Mouse (Mus musculus) kidney, postnatal 0 days (tissue): ENCODE data around the gene Tlr5. TPM values are rescaled to one million over a fixed set of nuclear protein-coding genes. Genes with fewer than 3 reads are reported as not detected.

ENCODE experiments used
- ATAC-seq: fragments of 200-750 bp; cut with Nextera tagmentation; replicated peaks from 2 replicates; pipeline ENCODE4 v1.8.0; 2017; ENCODE audit warnings: low read depth, moderate number of reproducible peaks, moderate TSS enrichment, moderate library complexity; ENCODE audit not compliant: low FRiP score
- DNase-seq: peaks from one replicate; pipeline ENCODE4 v3.0.0-alpha.2; 2016; ENCODE audit warnings: low spot score
- H3K27ac ChIP-seq: fragments of 300-500 bp; sonication (generic); 2 replicates; pipeline ENCODE4 v1.5.1; 2014; ENCODE audit warnings: mild to moderate bottlenecking
- H3K27me3 ChIP-seq: fragments of 300-500 bp; sonication (generic); 2 replicates; pipeline ENCODE4 v1.6.1; 2014; ENCODE audit warnings: low read length, mixed read lengths; ENCODE audit not compliant: insufficient read depth
- H3K36me3 ChIP-seq: fragments of 300-500 bp; sonication (generic); 2 replicates; pipeline ENCODE4 v1.6.1; 2014; ENCODE audit warnings: low read length, mixed read lengths; ENCODE audit not compliant: insufficient read depth
- H3K4me1 ChIP-seq: fragments of 300-500 bp; sonication (generic); replicated peaks from 2 replicates; pipeline ENCODE4 v1.6.1; 2014; ENCODE audit warnings: antibody characterized with exemption, low read length, mixed read lengths; ENCODE audit not compliant: insufficient read depth
- H3K4me2 ChIP-seq: fragments of 300-500 bp; sonication (generic); 2 replicates; pipeline ENCODE4 v1.6.1; 2014; ENCODE audit warnings: mild to moderate bottlenecking, low read length, moderate library complexity, mixed read lengths
- H3K4me3 ChIP-seq: fragments of 300-500 bp; sonication (generic); replicated peaks from 2 replicates; pipeline ENCODE4 v1.5.1; 2014; ENCODE audit warnings: low read depth, low read length
- H3K9ac ChIP-seq: fragments of 300-500 bp; sonication (generic); 2 replicates; pipeline ENCODE4 v1.6.1; 2014; ENCODE audit warnings: low read depth, low read length
- H3K9me3 ChIP-seq: fragments of 300-500 bp; sonication (generic); replicated peaks from 2 replicates; pipeline ENCODE4 v1.6.1; 2016; ENCODE audit warnings: low read length, inconsistent platforms, mixed read lengths
- CTCF ChIP-seq: IDR thresholded peaks from 2 replicates; pipeline ENCODE4 v1.5.1; 2016; ENCODE audit warnings: antibody characterized with exemption, low read depth, mild to moderate bottlenecking, moderate library complexity
- WGBS: fragments of 180-500 bp; shearing (Covaris S2); extraction: QIAGEN DNeasy Blood & Tissue Kit; methylation state at CpG from one replicate; pipeline ENCODE4 v1.1.7; 2014; 5-methylcytosine and 5-hydroxymethylcytosine counted together
- polyA plus RNA-seq: library from polyadenylated mRNA; unstranded; fragments of >200 nt; fragmentation: Nextera tagmentation; extraction: Ambion mirVana; gene quantifications from 2 replicates; pipeline ENCODE4 v1.2.1, GENCODE M21; 2015

The Tlr5 gene
- polyA plus RNA-seq, result 0.74 and 1.2 TPM in 2 replicates

GRCm38 (mm10) chr1:182954287-182955046, at the start of gene Tlr5:
Tlr5 (plus strand) TSS chr1:182954788.
- peak within 1 kb of the TSS; percentile 78 for H3K4me2 ChIP-seq
- no peaks in the 10 kb centered on the region for H3K9me3 ChIP-seq
- H3K4me3 ChIP-seq, result peak within 1 kb of the TSS; percentile 38
- H3K9ac ChIP-seq, result peak within 1 kb of the TSS; percentile 52
- H3K27ac ChIP-seq, result peak within 1 kb of the TSS; percentile 15; the same call in 1 of the 2 replicates
- H3K4me1 ChIP-seq, result peaks cover 26% of the 10 kb centered on the region
- peak; percentile 48; the same call in 1 of the 2 replicates for ATAC-seq
- WGBS, result 15% methylated on average over 21 of the region's 21 CpGs
- no peaks in the 10 kb centered on the region for H3K36me3 ChIP-seq
- DNase-seq, result peak; percentile 79
- H3K27me3 ChIP-seq, result no peaks in the 10 kb centered on the region
- TF ChIP-seq CTCF, result 0 out of 2 replicates have a peak, but pooled peaks have one; percentile 8

DNA sequence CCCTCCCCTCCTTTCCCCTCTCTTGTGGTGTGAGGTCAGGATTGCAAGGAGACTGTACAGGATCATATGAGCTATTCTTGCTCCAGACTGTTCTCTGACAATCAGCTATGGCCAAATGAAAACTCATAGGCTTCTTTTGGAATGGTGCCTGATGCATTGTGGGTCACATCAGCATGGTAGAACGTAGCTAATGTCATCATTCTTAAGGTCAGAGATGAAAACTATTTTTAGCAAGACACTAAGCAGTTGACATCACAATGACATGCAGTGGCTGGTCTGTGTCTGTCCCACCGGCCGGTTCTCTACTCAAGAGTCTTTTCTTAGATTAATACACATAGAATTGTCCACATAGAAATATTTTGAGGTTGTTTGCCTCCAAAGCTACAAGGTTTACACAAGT, 48.9 kb upstream of the Tlr5 start:
- no peaks in the 10 kb centered on the region for H3K9me3 ChIP-seq
- H3K27ac ChIP-seq, result no peak overlapping the region
- no peaks in the 10 kb centered on the region for H3K36me3 ChIP-seq
- no peaks in the 10 kb centered on the region for H3K27me3 ChIP-seq
- no peak overlapping the region for H3K9ac ChIP-seq
- H3K4me1 ChIP-seq, result peaks cover 11% of the 10 kb centered on the region; the same call in 1 of the 2 replicates
- H3K4me2 ChIP-seq, result no peak overlapping the region
- H3K4me3 ChIP-seq, result no peak overlapping the region
- DNase-seq (peak; percentile 38), ATAC-seq (no peak)
- no peak for TF ChIP-seq CTCF
- 72% methylated on average over 3 of the region's 3 CpGs for WGBS

DNA sequence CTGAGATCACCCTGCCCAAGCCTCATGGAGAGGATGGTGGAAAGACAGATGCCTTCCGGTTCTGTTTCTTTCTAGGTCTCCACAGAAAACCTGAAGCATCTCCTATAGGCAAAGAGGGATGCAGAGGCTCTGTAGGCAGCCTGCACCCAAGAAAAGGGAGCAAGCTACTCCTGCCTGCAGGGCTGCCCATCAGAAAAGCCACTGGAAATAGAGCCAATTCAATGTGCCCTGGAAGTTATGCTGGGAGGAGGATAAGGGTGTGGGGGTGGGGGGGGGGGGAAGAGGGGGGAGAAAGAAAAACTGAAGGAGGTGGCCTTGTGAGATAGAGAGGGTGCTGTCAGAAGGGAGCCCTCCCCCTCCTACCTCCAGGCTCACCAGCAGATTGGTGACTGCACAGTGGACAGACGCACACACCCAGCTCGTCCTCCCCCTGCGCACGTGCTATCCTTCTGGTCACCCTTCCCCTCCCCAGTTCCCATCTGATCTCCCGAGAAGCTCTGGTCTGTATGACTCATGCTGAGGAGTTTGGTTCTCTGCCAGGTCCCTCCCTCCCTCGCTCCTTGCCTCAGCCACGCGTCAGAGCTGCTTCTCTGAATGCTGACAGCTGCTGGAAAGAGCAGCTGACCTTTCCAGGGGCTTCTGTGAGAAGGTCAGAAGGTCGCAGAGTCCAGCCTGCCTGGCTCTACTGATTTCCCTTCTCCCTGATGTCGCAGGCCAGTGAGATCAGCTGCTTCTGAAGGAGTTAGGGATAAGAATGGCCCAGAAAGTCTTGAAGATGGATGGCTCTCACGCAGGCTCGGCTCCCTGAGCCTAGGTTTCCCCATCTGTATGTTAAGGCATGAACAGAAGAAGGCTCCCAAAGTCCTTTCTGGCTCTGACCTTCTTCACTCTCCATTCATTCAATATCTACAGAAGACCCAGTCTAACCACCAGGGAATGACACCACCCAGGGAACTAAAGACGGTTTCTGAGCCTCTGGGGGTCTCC, 46.2 kb upstream of the Tlr5 start:
- Histone ChIP-seq H3K36me3 (no peaks in the 10 kb centered on the region), H3K27me3 (no peaks in the 10 kb centered on the region), H3K4me2 (no peak overlapping the region), H3K27ac (peak overlapping the region; percentile 72), H3K4me1 (peaks cover 11% of the 10 kb centered on the region; the same call in 1 of the 2 replicates), H3K9ac (no peak overlapping the region), H3K9me3 (no peaks in the 10 kb centered on the region), H3K4me3 (no peak overlapping the region)
- ATAC-seq, result peak; percentile 93
- DNase-seq, result peak; percentile 97
- WGBS, result 11% methylated on average over 14 of the region's 14 CpGs
- TF ChIP-seq CTCF, result no peak

- Histone ChIP-seq H3K9me3 (no peaks in the 10 kb centered on the region), H3K4me1 (peaks cover 11% of the 10 kb centered on the region; the same call in 1 of the 2 replicates), H3K27ac (peak overlapping the region; percentile 72), H3K4me2 (no peak overlapping the region), H3K27me3 (no peaks in the 10 kb centered on the region), H3K9ac (no peak overlapping the region), H3K4me3 (no peak overlapping the region), H3K36me3 (no peaks in the 10 kb centered on the region)
- DNase-seq, result no peak
- no peak for TF ChIP-seq CTCF
- WGBS, result 52% methylated on average over 3 of the region's 3 CpGs
- no peak for ATAC-seq
Measured at GRCm38 (mm10) chr1:182909066-182909465, 45.5 kb upstream of the Tlr5 start.

GRCm38 (mm10) chr1:182909596-182909995, 45.0 kb upstream of the Tlr5 start:
- H3K36me3 ChIP-seq, result no peaks in the 10 kb centered on the region
- no peak for DNase-seq
- ATAC-seq, result no peak
- H3K27ac ChIP-seq, result no peak overlapping the region
- H3K27me3 ChIP-seq, result no peaks in the 10 kb centered on the region
- 81% methylated on average over 5 of the region's 5 CpGs for WGBS
- H3K4me1 ChIP-seq, result peaks cover 11% of the 10 kb centered on the region; the same call in 1 of the 2 replicates
- no peak for TF ChIP-seq CTCF
- H3K9me3 ChIP-seq, result no peaks in the 10 kb centered on the region
- H3K4me2 ChIP-seq, result no peak overlapping the region
- H3K4me3 ChIP-seq, result no peak overlapping the region
- no peak overlapping the region for H3K9ac ChIP-seq

GRCm38 (mm10) chr1:182912591-182912990, 42.0 kb upstream of the Tlr5 start:
- DNase-seq, result no peak
- Histone ChIP-seq H3K4me1 (peaks cover 11% of the 10 kb centered on the region; the same call in 1 of the 2 replicates), H3K9me3 (no peaks in the 10 kb centered on the region), H3K4me3 (no peak overlapping the region), H3K9ac (no peak overlapping the region), H3K4me2 (no peak overlapping the region), H3K27me3 (no peaks in the 10 kb centered on the region), H3K27ac (no peak overlapping the region), H3K36me3 (no peaks in the 10 kb centered on the region)
- TF ChIP-seq CTCF, result no peak
- ATAC-seq, result no peak
- WGBS, result 56% methylated on average over 2 of the region's 2 CpGs
